Mouse (Mus musculus): ENCODE measurements at regions not wholly inside any gene's neighbourhood (a gene's known extent, or its start where the extent isn't known, plus 50 kb on each side); places are given as distances from the start of the nearest gene placed in this dataset.
"Not testable (repeated sequence)": the region's sequence is repeated elsewhere in the genome, so short reads cannot be mapped to it uniquely, and the experiment has no call there.

DNA sequence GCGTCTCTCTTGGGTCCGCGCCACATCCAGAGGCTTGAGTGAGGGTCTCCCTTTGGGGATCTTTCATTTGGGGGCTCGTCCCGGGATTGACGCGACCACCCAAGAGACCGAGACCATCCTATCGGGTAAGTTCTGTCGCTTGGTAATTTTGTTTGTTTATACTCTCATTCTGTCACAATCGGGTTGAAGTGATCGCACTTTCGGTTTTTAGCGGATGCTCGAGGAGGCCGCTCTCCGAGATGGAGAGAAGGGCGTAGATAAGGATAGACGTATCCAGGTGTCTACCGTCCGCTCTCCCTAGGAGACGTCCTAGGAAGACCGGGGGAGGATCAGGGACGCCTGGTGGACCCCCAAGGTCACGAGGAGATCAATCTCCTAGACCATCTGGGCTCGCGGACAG, 199.3 kb upstream of the Mrpl21 start:
- H3K27ac ChIP-seq (ENCODE audit: low read depth, low read length); H3K9ac ChIP-seq (ENCODE audit: low read depth, low read length); H3K27me3 ChIP-seq (replicated peaks; ENCODE audit: control insufficient read depth, insufficient read depth, low read length); ATAC-seq (replicated peaks; ENCODE audit: low FRiP score); H3K4me1 ChIP-seq (replicated peaks; ENCODE audit: control insufficient read depth, insufficient read depth, low read length); H3K9me3 ChIP-seq (ENCODE audit: control insufficient read depth, low read length); DNase-seq (ENCODE audit: low spot score); H3K36me3 ChIP-seq (ENCODE audit: control insufficient read depth, insufficient read depth, low read length): not testable (repeated sequence)
- Histone ChIP-seq H3K4me3 (ENCODE audit: low read depth, low read length) (peak overlapping the region; percentile 28; the same call in 1 of the 2 replicates), H3K4me2 (peak overlapping the region; percentile 27; the same call in 1 of the 2 replicates)
- 56% methylated on average over 27 of the region's 27 CpGs for WGBS

DNA sequence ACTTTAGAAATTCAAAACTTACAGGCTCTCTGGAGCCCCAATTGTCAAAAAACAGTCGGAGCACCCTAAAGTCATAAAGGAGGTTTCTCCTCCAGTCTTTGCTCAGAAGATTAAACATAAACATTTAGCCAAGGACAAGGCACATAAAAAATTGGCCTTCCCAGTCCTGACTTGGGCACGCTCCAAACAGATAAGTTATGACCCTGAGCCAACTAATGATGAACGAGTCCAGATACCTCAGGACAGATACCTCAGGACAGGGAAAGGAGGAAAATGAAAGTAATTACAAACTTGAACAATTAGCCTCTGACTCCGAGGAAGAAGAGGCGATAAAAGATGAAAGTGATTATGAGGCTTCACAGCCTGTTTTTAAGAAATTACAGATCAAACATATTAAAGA, 190.9 kb upstream of the Mrpl21 start:
- H3K27me3 ChIP-seq (replicated peaks; ENCODE audit: control insufficient read depth, insufficient read depth, low read length); H3K27ac ChIP-seq (ENCODE audit: low read depth, low read length); H3K9me3 ChIP-seq (ENCODE audit: control insufficient read depth, low read length); H3K9ac ChIP-seq (ENCODE audit: low read depth, low read length); H3K36me3 ChIP-seq (ENCODE audit: control insufficient read depth, insufficient read depth, low read length); ATAC-seq (replicated peaks; ENCODE audit: low FRiP score); H3K4me1 ChIP-seq (replicated peaks; ENCODE audit: control insufficient read depth, insufficient read depth, low read length); H3K4me3 ChIP-seq (ENCODE audit: low read depth, low read length); DNase-seq (ENCODE audit: low spot score); H3K4me2 ChIP-seq: not testable (repeated sequence)
- 78% methylated on average over 5 of the region's 5 CpGs for WGBS
